Mouse (Mus musculus): ENCODE data around the gene Elovl4.

DNA sequence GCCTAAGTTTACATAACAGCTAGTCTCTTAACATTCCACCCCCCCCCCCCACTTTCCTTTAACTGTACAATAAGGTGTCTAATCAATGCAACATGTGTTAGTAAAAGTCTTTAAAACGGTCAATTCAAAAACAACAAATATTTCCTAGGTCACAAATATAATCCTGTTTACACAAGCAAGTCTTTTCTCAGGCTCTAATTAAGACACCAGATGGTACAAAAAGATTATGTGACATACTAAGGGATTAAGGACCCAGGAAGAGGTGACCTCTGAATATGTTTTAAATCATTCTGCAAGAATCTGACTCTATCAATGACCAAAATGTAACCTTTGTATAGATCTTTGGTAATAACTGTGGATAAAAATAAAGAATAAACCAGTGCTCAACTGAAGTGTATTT lies 20.6 kb downstream of the Elovl4 start:
- TF ChIP-seq ZNF384 (IDR thresholded peaks at IDR 0.05; ENCODE audit: low read depth, low read length) (no peak), CHD2 (IDR thresholded peaks at IDR 0.05; ENCODE audit: low read length) (no peak), CTCF (IDR thresholded peaks at IDR 0.05 in 2 of 3, conservative IDR thresholded peaks at IDR 0.05 in 1 of 3; ENCODE audit: control insufficient read depth in 1 of 3, insufficient read depth in 1 of 3, low read depth in 2 of 3, low read length in 3 of 3, poor library complexity in 1 of 3, severe bottlenecking in 1 of 3) (no peak), EP300 (IDR thresholded peaks at IDR 0.05; ENCODE audit: low read depth in 1 of 2, low read length in 2 of 2) (no peak), POLR2A (IDR thresholded peaks at IDR 0.05; ENCODE audit: control insufficient read depth in 1 of 2, insufficient read depth in 1 of 2, low read depth in 1 of 2, low read length in 2 of 2, poor library complexity in 1 of 2) (no peak), POLR2AphosphoS2 (IDR thresholded peaks at IDR 0.05; ENCODE audit: low read length) (no peak), SMC3 (IDR thresholded peaks at IDR 0.05; ENCODE audit: low read depth, low read length) (no peak), MEF2A (IDR thresholded peaks at IDR 0.05; ENCODE audit: extremely low read depth, insufficient replicate concordance, low read depth, low read length, poor library complexity, severe bottlenecking) (no peak), UBTF (IDR thresholded peaks at IDR 0.05; ENCODE audit: borderline replicate concordance, insufficient read depth, low read depth, low read length) (no peak), ELF1 (IDR thresholded peaks at IDR 0.05; ENCODE audit: low read depth, low read length) (no peak), JUND (IDR thresholded peaks at IDR 0.05; ENCODE audit: low read depth, low read length) (no peak), KAT2A (conservative IDR thresholded peaks at IDR 0.05; ENCODE audit: low read depth, low read length) (no peak), CHD1 (IDR thresholded peaks at IDR 0.05; ENCODE audit: low read depth, low read length) (no peak), SIN3A (IDR thresholded peaks at IDR 0.05; ENCODE audit: low read length) (no peak)
